Comparison of ENCODE assay signal across 13 mouse cellular contexts in the genomic region with DNA sequence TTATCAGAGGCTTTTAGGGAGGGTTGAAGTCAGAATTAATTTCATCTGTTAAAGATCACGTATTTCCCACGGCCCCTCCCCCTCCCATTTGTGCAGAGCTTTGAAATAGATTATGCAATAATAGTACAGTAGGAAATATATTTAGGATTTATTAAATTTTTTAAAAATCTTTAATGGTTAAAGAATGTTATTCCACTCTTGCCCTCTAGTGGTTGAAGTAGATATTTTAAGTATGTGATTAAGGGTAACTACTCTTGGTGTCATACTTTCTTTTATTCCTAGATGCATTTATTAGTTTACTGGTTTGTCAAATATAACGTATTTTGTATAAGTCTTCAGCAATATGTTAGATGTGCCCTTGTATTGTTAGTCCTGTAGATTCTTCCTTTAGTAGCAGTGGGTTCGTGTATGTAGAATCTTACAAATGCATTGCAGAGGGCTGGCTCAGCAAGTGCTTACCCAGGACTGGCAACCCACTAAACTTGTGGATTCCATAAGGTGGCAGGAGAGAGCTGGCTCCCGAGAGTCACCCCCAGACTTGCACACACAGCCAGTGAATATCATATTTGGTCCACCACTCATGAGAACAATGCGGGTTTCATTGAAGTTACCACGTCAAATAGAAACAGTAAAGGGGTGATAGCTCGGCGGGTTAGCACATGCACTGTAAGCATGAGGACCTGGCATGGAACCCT. TPM values are rescaled to one million over a fixed set of nuclear protein-coding genes. Genes with fewer than 3 reads are reported as not detected.
DNase-seq lines count a peak whose midpoint lies in the region; TF ChIP-seq lines count a peak whose summit lies in the region.
"Had no signal": no experiment of that assay in that cellular context is flagged by ENCODE, and none has a peak within 500 bp of the region (broad histone marks: within the 10 kb centered on the region; RNA-seq: fewer than 3 reads in every experiment).

No protein-coding gene starts in this region.

- TF ChIP-seq CTCF in heart, adult 2 months (IDR thresholded peaks at IDR 0.05): peak; percentile 62
- TF ChIP-seq CTCF in lung, adult 2 months (IDR thresholded peaks at IDR 0.05; ENCODE audit: insufficient read depth, low read length): 0 out of 2 replicates have a peak, but pooled peaks have one; percentile 3

- intact Hi-C loops in heart, adult 2 months (cut with DNase I): no loop called here

- no peaks in the 10 kb centered on the region for H3K27me3 ChIP-seq in heart, adult 2 months (ENCODE audit: control insufficient read depth, insufficient read depth, low read length)
- H3K27me3 ChIP-seq in limb, embryonic 10.5 days (ENCODE audit: low read depth, poor library complexity, severe bottlenecking): no peaks in the 10 kb centered on the region
- H3K27me3 ChIP-seq: heart, embryonic 15.5 days; midbrain, embryonic 13.5 days had no signal

- no peak for DNase-seq in heart, adult 2 months
- no peak for DNase-seq in heart, adult 8-10 months (ENCODE audit: low spot score)
- DNase-seq in lung, adult 2 months: no peak
- DNase-seq in lung, adult 18-20 months: no peak
- DNase-seq in ES-CJ7 (ENCODE audit: low read depth, low spot score): peak; percentile 40
- peak; percentile 63 to 64 for DNase-seq in cerebellum, postnatal 10 days
- no peak for DNase-seq in urinary bladder, postnatal 36 days (ENCODE audit: low spot score in 2 of 2)
- DNase-seq in limb, embryonic 10.5 days (ENCODE audit: low spot score): no peak
- DNase-seq: kidney, adult 11 months; layer of hippocampus, postnatal 36 days had no signal

- H3K79me2 ChIP-seq in heart, adult 2 months (replicated peaks; ENCODE audit: control insufficient read depth, insufficient read depth, low read length): no peaks in the 10 kb centered on the region

- TF ChIP-seq EP300 in heart, adult 2 months (IDR thresholded peaks at IDR 0.05; ENCODE audit: insufficient read depth, low read depth, low read length): no peak

- no peak for TF ChIP-seq POLR2A in heart, adult 2 months (IDR thresholded peaks at IDR 0.05; ENCODE audit: insufficient read depth, low read depth, low read length)
- no peak for TF ChIP-seq POLR2A in lung, adult 2 months (IDR thresholded peaks at IDR 0.05; ENCODE audit: borderline replicate concordance, extremely low read depth, low read depth, low read length)

- H3K4me1 ChIP-seq in heart, adult 2 months (ENCODE audit: control insufficient read depth, insufficient read depth, low read length): no peaks in the 10 kb centered on the region
- H3K4me1 ChIP-seq in lung, adult 2 months (ENCODE audit: control insufficient read depth, insufficient read depth, low read length): no peaks in the 10 kb centered on the region
- peaks cover 11% of the 10 kb centered on the region for H3K4me1 ChIP-seq in limb, embryonic 10.5 days

- H3K36me3 ChIP-seq in heart, adult 2 months (ENCODE audit: control insufficient read depth, insufficient read depth, low read length): no peaks in the 10 kb centered on the region
- H3K36me3 ChIP-seq in limb, embryonic 10.5 days: peaks cover 4% of the 10 kb centered on the region; the same call in 1 of the 2 replicates
- H3K36me3 ChIP-seq: heart, embryonic 15.5 days; midbrain, embryonic 13.5 days had no signal

- H3K4me3 ChIP-seq in heart, adult 2 months: no peak overlapping the region
- H3K4me3 ChIP-seq in lung, adult 2 months (replicated peaks; ENCODE audit: extremely low read depth, low read depth, low read length): no peak overlapping the region
- no peak overlapping the region for H3K4me3 ChIP-seq in limb, embryonic 10.5 days
- H3K4me3 ChIP-seq: erythroblast, embryonic 14.5 days; heart, embryonic 15.5 days; midbrain, embryonic 13.5 days had no signal

- no peak overlapping the region for H3K9ac ChIP-seq in heart, adult 2 months (ENCODE audit: low read depth, low read length)
- H3K9ac ChIP-seq: heart, embryonic 15.5 days; midbrain, embryonic 13.5 days had no signal

- H3K9me3 ChIP-seq in limb, embryonic 10.5 days (replicated peaks): no peaks in the 10 kb centered on the region
- H3K9me3 ChIP-seq: heart, embryonic 15.5 days; midbrain, embryonic 13.5 days had no signal

- 74% methylated on average over 9 of the region's 9 CpGs for WGBS in heart, adult 2 months
- WGBS in lung, adult 2 months: 75% methylated on average over 9 of the region's 9 CpGs
- 92% methylated on average over 9 of the region's 9 CpGs for WGBS in limb, embryonic 10.5 days

- H3K27ac ChIP-seq in heart, adult 2 months: no peak overlapping the region
- H3K27ac ChIP-seq in limb, embryonic 10.5 days: no peak overlapping the region
- H3K27ac ChIP-seq: heart, embryonic 15.5 days; midbrain, embryonic 13.5 days had no signal

RNA-seq across cellular contexts. Expression of a gene that starts 51.7 kb away (rescaled TPM):
- 10 to 100 TPM; 24.9 to 26.0 TPM for total RNA-seq in heart, adult 2 months (2021)
- 19.6 and 36.5 TPM in 2 replicates for polyA plus RNA-seq in heart, adult 2 months (2012; rRNA removed)
- 10 to 100 TPM; 18.2 to 29.2 (median 24.8) TPM for total RNA-seq in heart, adult 8-10 months (2022)
- 16.7 and 24.0 TPM in 2 replicates for polyA plus RNA-seq in lung, adult 2 months (2012; rRNA removed)
- polyA plus RNA-seq in limb, embryonic 10.5 days (2016; fragmentation: Nextera tagmentation; extraction: Ambion mirVana): 37.5 and 44.3 TPM in 2 replicates

Comparison
In these comparisons a context has a peak if more than half of its experiments do, and no peak if none do; other contexts are left out.
1. DNase-seq: peak in ES-CJ7 (single experiment) and cerebellum, postnatal 10 days (2 of 2); none in heart, adult 2 months (0 of 2), heart, adult 8-10 months (single experiment), lung, adult 2 months (single experiment), lung, adult 18-20 months (0 of 2), urinary bladder, postnatal 36 days (0 of 2) and limb, embryonic 10.5 days (single experiment).